Mouse (Mus musculus) liver, postnatal 0 days (tissue): ENCODE data around the gene Olfr536. TPM values are rescaled to one million over a fixed set of nuclear protein-coding genes. Genes with fewer than 3 reads are reported as not detected.
"Not testable (repeated sequence)": the region's sequence is repeated elsewhere in the genome, so short reads cannot be mapped to it uniquely, and the experiment has no call there.

Source experiments
- ATAC-seq: fragments of 200-750 bp; cut with Nextera tagmentation; 2 replicates; pipeline ENCODE4 v1.8.0; 2017; ENCODE audit warnings: mild to moderate bottlenecking, moderate library complexity
- DNase-seq: peaks from one replicate; pipeline ENCODE4 v3.0.0-alpha.2; 2016
- H3K27ac ChIP-seq: fragments of 300-500 bp; sonication (generic); 2 replicates; pipeline ENCODE4 v1.5.1; 2014; ENCODE audit warnings: antibody characterized with exemption, moderate library complexity, mild to moderate bottlenecking, low read depth
- H3K27me3 ChIP-seq: fragments of 300-500 bp; sonication (generic); 2 replicates; pipeline ENCODE4 v1.6.1; 2014; ENCODE audit warnings: low read length, control low read depth, mixed read lengths; ENCODE audit not compliant: insufficient read depth
- H3K36me3 ChIP-seq: fragments of 300-500 bp; sonication (generic); replicated peaks from 2 replicates; pipeline ENCODE4 v1.6.1; 2014; ENCODE audit warnings: mild to moderate bottlenecking, control low read depth, low read length, moderate library complexity, mixed read lengths; ENCODE audit not compliant: insufficient read depth
- H3K4me1 ChIP-seq: fragments of 300-500 bp; sonication (generic); 2 replicates; pipeline ENCODE4 v1.6.1; 2014; ENCODE audit warnings: antibody characterized with exemption, mild to moderate bottlenecking, control low read depth; ENCODE audit not compliant: insufficient read depth
- H3K4me2 ChIP-seq: fragments of 300-500 bp; sonication (generic); 2 replicates; pipeline ENCODE4 v1.6.1; 2014; ENCODE audit warnings: low read depth, mild to moderate bottlenecking, low read length, moderate library complexity, mixed read lengths
- H3K4me3 ChIP-seq: fragments of 300-500 bp; sonication (generic); 2 replicates; pipeline ENCODE4 v1.5.1; 2014; ENCODE audit warnings: low read depth, low read length
- H3K9ac ChIP-seq: fragments of 300-500 bp; sonication (generic); replicated peaks from 2 replicates; pipeline ENCODE4 v1.6.1; 2014; ENCODE audit warnings: mild to moderate bottlenecking, moderate library complexity
- H3K9me3 ChIP-seq: fragments of 300-500 bp; sonication (generic); 2 replicates; pipeline ENCODE4 v1.6.1; 2016; ENCODE audit warnings: mild to moderate bottlenecking, control low read depth, low read length, mixed read lengths
- CTCF ChIP-seq: sonication (generic); IDR thresholded peaks from 2 replicates; pipeline ENCODE4 v1.5.1; 2016; ENCODE audit warnings: antibody characterized with exemption, low read depth
- EP300 ChIP-seq: IDR thresholded peaks from 2 replicates; pipeline ENCODE4 v1.6.1; 2016; ENCODE audit warnings: antibody characterized with exemption, low read depth, mild to moderate bottlenecking
- WGBS: fragments of 180-500 bp; shearing (Covaris S2); extraction: QIAGEN DNeasy Blood & Tissue Kit; methylation state at CpG from one replicate; pipeline ENCODE4 v1.1.7; 2014; ENCODE audit not compliant: insufficient replicate concordance; 5-methylcytosine and 5-hydroxymethylcytosine counted together
- polyA plus RNA-seq: library from polyadenylated mRNA; unstranded; fragments of >200 nt; fragmentation: Nextera tagmentation; extraction: Ambion mirVana; gene quantifications from 2 replicates; pipeline ENCODE4 v1.2.1, GENCODE M21; 2015

The Olfr536 gene
- polyA plus RNA-seq, 1 experiment from 2014 or later: not detected

DNA sequence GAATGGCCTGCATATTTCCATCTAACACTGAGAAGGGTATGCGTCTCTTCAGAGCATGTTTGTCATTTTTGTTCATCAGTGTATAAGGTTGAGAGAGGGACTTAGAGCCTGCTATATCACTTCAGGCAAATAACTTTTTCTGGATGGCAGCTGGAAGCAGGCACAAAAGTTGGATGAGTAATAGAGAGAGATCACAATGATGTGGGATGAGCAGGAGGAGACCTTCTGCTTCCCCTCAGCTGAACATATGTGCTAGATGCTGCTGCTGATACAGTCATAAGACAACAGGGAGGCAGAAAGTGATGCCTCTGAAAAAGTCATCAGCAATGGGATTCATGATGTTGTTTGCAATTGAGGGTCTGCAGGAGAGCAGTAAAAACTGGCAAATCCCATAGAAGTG, 28.5 kb downstream of the Olfr536 start:
- Histone ChIP-seq H3K27ac (no peak overlapping the region), H3K4me3 (no peak overlapping the region), H3K4me2 (no peak overlapping the region), H3K4me1 (no peaks in the 10 kb centered on the region), H3K27me3 (no peaks in the 10 kb centered on the region), H3K9ac (no peak overlapping the region), H3K9me3 (no peaks in the 10 kb centered on the region), H3K36me3 (no peaks in the 10 kb centered on the region)
- ATAC-seq (no peak), DNase-seq (no peak)
- TF ChIP-seq EP300 (no peak), CTCF (no peak)
- 72% methylated on average over 1 of the region's 1 CpGs for WGBS

DNA sequence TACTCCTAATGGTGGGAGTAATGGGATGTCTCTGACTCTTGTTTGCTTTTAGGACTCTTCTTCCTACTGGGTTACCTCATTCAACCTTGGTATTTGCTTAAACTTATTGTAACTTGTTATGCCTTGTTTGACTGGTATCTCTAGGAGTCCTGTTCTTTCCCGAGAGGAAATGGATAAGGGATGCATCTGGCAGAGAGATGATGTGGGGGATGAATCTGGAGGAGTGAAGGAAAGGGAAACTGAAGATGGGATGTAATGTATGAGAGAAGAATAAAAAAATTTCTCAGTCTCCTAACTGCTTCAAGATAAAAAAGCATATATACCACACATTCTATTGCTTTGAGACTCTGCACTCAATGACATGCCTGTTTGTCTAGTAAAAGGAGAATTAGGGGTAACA, 29.3 kb downstream of the Olfr536 start:
- H3K9ac ChIP-seq: no peak overlapping the region
- 47% methylated on average over 1 of the region's 1 CpGs for WGBS
- DNase-seq (no peak), ATAC-seq (no peak)
- no peak overlapping the region for H3K27ac ChIP-seq
- no peaks in the 10 kb centered on the region for H3K4me1 ChIP-seq
- H3K27me3 ChIP-seq: no peaks in the 10 kb centered on the region
- H3K9me3 ChIP-seq: no peaks in the 10 kb centered on the region
- H3K4me2 ChIP-seq: no peak overlapping the region
- no peak for TF ChIP-seq CTCF
- no peak for TF ChIP-seq EP300
- H3K36me3 ChIP-seq: no peaks in the 10 kb centered on the region
- no peak overlapping the region for H3K4me3 ChIP-seq

DNA sequence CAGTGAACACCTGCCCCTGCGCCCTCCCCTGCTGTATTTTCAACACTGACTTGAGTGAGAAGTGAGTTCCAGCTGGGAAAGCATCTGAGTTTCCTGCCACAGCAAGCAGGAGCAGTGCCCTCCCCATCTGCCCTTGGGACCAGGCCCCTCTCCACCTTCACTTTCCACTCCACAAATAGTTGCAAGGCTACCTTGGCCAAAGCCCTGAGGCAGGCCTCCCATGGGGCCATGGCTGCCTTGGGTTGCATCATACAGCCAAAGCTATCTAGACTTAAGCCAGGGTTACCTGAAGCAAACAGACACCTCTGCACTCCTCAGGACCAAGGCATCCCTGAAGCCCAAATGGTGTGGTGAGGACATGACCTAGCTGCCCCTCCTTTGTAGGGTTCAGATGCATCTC, 44.1 kb downstream of the Olfr536 start, which contains the start of gene Olfr533:
TSS of gene Olfr533 (plus strand) at position 301 of the 400 bp plus-strand sequence.
- not testable (repeated sequence) for H3K27me3 ChIP-seq, ATAC-seq, H3K4me3 ChIP-seq, DNase-seq, H3K36me3 ChIP-seq, H3K4me1 ChIP-seq, H3K9ac ChIP-seq, H3K4me2 ChIP-seq, H3K9me3 ChIP-seq, H3K27ac ChIP-seq
- WGBS: 44% methylated on average over 1 of the region's 1 CpGs

Other genes with a start within 250 kb of the Olfr536 start
- gene Olfr525, start 186.5 kb downstream of the Olfr536 start, polyA plus RNA-seq: not detected in 2 replicates
- not detected in 2 replicates for gene Olfr527, start 173.4 kb downstream of the Olfr536 start, polyA plus RNA-seq
- not detected in 2 replicates for gene Olfr60, start 145.7 kb downstream of the Olfr536 start, polyA plus RNA-seq
- gene Olfr530, start 131.1 kb downstream of the Olfr536 start, polyA plus RNA-seq: not detected in 2 replicates
- gene Olfr531, start 104.5 kb downstream of the Olfr536 start, polyA plus RNA-seq: not detected in 2 replicates
- not detected in 2 replicates for gene Olfr532, start 85.8 kb downstream of the Olfr536 start, polyA plus RNA-seq
- not detected in 2 replicates for gene Olfr533, start 44.0 kb downstream of the Olfr536 start, polyA plus RNA-seq
- gene Olfr535, start 23.2 kb downstream of the Olfr536 start, polyA plus RNA-seq: not detected in 2 replicates
- gene Olfr538, start 60.5 kb upstream of the Olfr536 start, polyA plus RNA-seq: not detected in 2 replicates
- gene Olfr46, start 93.9 kb upstream of the Olfr536 start, polyA plus RNA-seq: not detected in 2 replicates
- gene Olfr61, start 121.6 kb upstream of the Olfr536 start, polyA plus RNA-seq: not detected in 2 replicates
- not detected in 2 replicates for gene Olfr53, start 139.1 kb upstream of the Olfr536 start, polyA plus RNA-seq
- gene Olfr539, start 152.5 kb upstream of the Olfr536 start, polyA plus RNA-seq: not detected in 2 replicates
- gene Olfr45, start 174.6 kb upstream of the Olfr536 start, polyA plus RNA-seq: not detected in 2 replicates
- gene Olfr541, start 189.9 kb upstream of the Olfr536 start, polyA plus RNA-seq: not detected in 2 replicates